Mouse (Mus musculus) stomach, embryonic 15.5 days (tissue): Measurements from ENCODE around the gene Cytip. TPM values are rescaled to one million over a fixed set of nuclear protein-coding genes. Genes with fewer than 3 reads are reported as not detected.

Experiments
- ATAC-seq: fragments of 200-750 bp; cut with Nextera tagmentation; 2 replicates; pipeline ENCODE4 v1.8.0; 2017; ENCODE audit warnings: low read depth, moderate number of reproducible peaks, moderate TSS enrichment; ENCODE audit not compliant: insufficient read depth, low FRiP score
- H3K27ac ChIP-seq: fragments of 300-500 bp; sonication (generic); 2 replicates; pipeline ENCODE4 v1.5.1; 2015; ENCODE audit warnings: mild to moderate bottlenecking, inconsistent platforms
- H3K27me3 ChIP-seq: fragments of 300-500 bp; sonication (generic); replicated peaks from 2 replicates; pipeline ENCODE4 v1.6.1; 2015; ENCODE audit warnings: inconsistent platforms
- H3K36me3 ChIP-seq: fragments of 300-500 bp; sonication (generic); 2 replicates; pipeline ENCODE4 v1.6.1; 2015; ENCODE audit warnings: inconsistent platforms
- H3K4me1 ChIP-seq: fragments of 300-500 bp; sonication (generic); 2 replicates; pipeline ENCODE4 v1.6.1; 2015; ENCODE audit warnings: inconsistent platforms
- H3K4me2 ChIP-seq: fragments of 300-500 bp; sonication (generic); 2 replicates; pipeline ENCODE4 v1.6.1; 2015; ENCODE audit warnings: mild to moderate bottlenecking, inconsistent platforms
- H3K4me3 ChIP-seq: fragments of 300-500 bp; sonication (generic); replicated peaks from 2 replicates; pipeline ENCODE4 v1.5.1; 2015; ENCODE audit warnings: inconsistent platforms
- H3K9ac ChIP-seq: fragments of 300-500 bp; sonication (generic); 2 replicates; pipeline ENCODE4 v1.6.1; 2015; ENCODE audit warnings: inconsistent platforms
- H3K9me3 ChIP-seq: fragments of 300-500 bp; sonication (generic); 2 replicates; pipeline ENCODE4 v1.6.1; 2016; ENCODE audit warnings: inconsistent platforms
- WGBS: fragments of 180-500 bp; shearing (Covaris S2); methylation state at CpG from one replicate; pipeline ENCODE4 v1.1.7; 2015; 5-methylcytosine and 5-hydroxymethylcytosine counted together
- polyA plus RNA-seq: library from polyadenylated mRNA; unstranded; fragments of >200 nt; fragmentation: Nextera tagmentation; extraction: Ambion mirVana; gene quantifications from 2 replicates; pipeline ENCODE4 v1.2.1, GENCODE M21; 2015

Cytip gene
- polyA plus RNA-seq, 1 experiment from 2014 or later = 2.2 TPM

DNA sequence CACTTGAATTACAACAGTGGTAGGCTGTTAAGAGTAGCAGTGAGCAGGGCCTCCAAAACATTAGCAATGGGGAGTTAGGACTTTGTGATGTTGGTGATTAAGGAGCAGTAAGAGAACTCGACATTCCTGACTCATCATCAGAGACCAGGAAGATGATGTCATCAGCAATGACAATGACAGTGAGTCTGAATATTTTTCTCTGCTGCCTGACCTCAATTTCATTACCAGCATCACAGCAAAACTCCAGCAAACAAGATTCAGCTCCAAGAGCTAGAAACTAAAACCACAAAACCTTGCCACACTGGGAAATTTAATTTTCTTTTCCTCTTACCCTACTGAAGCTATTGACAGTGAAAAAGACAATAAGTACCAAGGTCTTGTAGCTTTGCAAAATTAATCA lies 14.6 kb downstream of the Cytip start:
- Histone ChIP-seq H3K9ac (no peak overlapping the region), H3K9me3 (no peaks in the 10 kb centered on the region), H3K4me2 (no peak overlapping the region), H3K4me1 (no peaks in the 10 kb centered on the region), H3K27ac (no peak overlapping the region), H3K27me3 (no peaks in the 10 kb centered on the region), H3K36me3 (no peaks in the 10 kb centered on the region), H3K4me3 (no peak overlapping the region)
- ATAC-seq = no peak
- 53% methylated on average over 1 of the region's 1 CpGs for WGBS

DNA sequence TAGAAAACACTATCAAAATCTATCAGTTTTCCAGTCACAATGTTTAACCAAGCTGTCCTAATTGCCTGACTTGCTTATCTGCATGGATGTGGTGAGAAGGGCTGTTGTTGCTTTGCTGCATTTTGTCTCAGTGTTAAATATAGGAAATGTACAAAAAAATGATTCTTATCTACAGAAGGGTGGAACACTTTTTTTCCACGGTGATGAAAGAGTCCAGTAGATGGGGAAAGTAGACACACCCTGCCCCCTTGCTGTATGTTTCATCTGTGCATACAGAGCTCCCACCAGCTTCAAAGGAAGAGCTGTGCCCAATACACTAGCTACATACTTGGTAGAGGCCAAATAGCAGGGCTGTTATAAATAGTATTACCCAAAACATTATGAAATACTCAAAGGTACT lies 16.3 kb downstream of the Cytip start:
- Histone ChIP-seq H3K27ac (no peak overlapping the region), H3K4me2 (no peak overlapping the region), H3K27me3 (no peaks in the 10 kb centered on the region), H3K4me3 (no peak overlapping the region), H3K9me3 (no peaks in the 10 kb centered on the region), H3K9ac (no peak overlapping the region), H3K4me1 (no peaks in the 10 kb centered on the region), H3K36me3 (no peaks in the 10 kb centered on the region)
- WGBS = 59% methylated on average over 1 of the region's 1 CpGs
- ATAC-seq = no peak

DNA sequence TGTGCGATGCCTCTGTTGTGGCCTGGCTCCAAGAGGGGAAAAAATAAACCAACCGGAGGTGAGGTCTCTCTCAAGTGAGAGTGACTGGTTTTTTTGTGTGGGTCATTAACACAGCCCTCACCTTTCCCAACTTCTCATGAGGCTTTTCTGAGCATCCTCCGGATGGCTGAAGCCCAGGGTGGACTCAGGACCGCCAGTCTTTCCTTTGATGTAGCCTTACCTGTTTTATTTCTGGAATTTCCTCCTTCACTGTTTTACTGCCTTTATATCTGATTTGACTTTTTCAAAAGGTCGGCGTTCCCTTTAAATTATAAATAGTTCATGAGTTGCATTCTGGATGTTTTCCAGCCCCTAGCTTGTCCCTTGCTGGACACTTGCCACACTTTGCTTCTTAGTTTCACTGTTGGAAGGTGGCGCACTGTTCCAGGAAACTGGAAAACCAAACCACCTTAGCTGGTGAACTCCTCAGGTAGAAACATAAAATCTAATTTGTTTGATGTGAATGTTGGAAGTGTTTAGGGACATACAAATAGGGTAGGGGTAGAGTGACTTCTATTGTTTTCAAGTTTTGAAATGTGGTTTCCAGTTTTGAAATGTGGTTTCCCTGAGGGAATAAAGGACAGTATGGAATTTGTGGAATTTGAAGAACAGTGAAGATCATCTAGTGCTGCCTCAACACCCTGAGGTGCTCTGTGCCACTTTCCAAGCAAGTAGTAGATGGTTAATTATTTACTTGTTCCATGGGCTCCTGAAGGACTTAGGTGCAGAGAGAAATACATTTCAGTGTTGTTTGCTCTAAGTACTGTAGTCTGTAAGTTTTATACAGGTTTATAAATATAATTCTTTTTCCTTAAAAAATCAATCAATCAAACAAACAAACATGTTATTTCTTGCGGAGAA lies 19.7 kb downstream of the Cytip start:
- no peak overlapping the region for H3K27ac ChIP-seq
- no peaks in the 10 kb centered on the region for H3K9me3 ChIP-seq
- H3K4me2 ChIP-seq = no peak overlapping the region
- no peak for ATAC-seq
- no peaks in the 10 kb centered on the region for H3K27me3 ChIP-seq
- 74% methylated on average over 8 of the region's 8 CpGs for WGBS
- H3K36me3 ChIP-seq = no peaks in the 10 kb centered on the region
- no peaks in the 10 kb centered on the region for H3K4me1 ChIP-seq
- H3K4me3 ChIP-seq = no peak overlapping the region
- H3K9ac ChIP-seq = no peak overlapping the region

GRCm38 (mm10) chr2:58174476-58175286 lies 20.7 kb downstream of the Cytip start:
- H3K9ac ChIP-seq = no peak overlapping the region
- no peak overlapping the region for H3K4me2 ChIP-seq
- H3K9me3 ChIP-seq = no peaks in the 10 kb centered on the region
- H3K36me3 ChIP-seq = no peaks in the 10 kb centered on the region
- H3K27me3 ChIP-seq = no peaks in the 10 kb centered on the region
- H3K4me3 ChIP-seq = no peak overlapping the region
- 55% methylated on average over 9 of the region's 9 CpGs for WGBS
- no peaks in the 10 kb centered on the region for H3K4me1 ChIP-seq
- H3K27ac ChIP-seq = no peak overlapping the region
- no peak; the same call in 1 of the 2 replicates for ATAC-seq

- Histone ChIP-seq H3K4me1 (no peaks in the 10 kb centered on the region), H3K4me2 (no peak overlapping the region), H3K36me3 (no peaks in the 10 kb centered on the region), H3K27me3 (no peaks in the 10 kb centered on the region), H3K4me3 (no peak overlapping the region), H3K9ac (no peak overlapping the region), H3K9me3 (no peaks in the 10 kb centered on the region), H3K27ac (no peak overlapping the region)
- 82% methylated on average over 3 of the region's 3 CpGs for WGBS
- ATAC-seq = no peak
These were observed 22.4 kb downstream of the Cytip start for GRCm38 (mm10) chr2:58172963-58173362.

DNA sequence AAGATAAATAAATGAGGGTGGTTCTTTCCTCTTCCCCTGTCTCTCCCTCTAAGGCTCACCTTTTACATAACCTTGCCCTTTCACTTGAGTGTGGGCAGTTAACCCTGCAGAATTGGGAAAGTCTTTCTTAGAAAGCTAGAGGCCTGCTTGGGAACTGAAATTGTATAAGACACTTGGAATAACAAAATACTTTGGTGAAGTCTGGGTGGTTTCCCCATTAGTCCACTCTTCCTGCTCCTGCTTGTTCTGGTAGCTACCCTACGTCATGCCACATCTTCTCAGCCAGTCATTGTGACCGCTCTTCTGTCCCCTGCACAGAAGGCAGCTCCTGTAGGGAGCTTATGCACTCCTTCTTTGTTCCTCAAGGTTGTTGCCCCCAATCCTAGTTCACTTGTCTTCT lies 26.2 kb downstream of the Cytip start:
- Histone ChIP-seq H3K9me3 (no peaks in the 10 kb centered on the region), H3K36me3 (no peaks in the 10 kb centered on the region), H3K27me3 (no peaks in the 10 kb centered on the region), H3K27ac (no peak overlapping the region), H3K9ac (no peak overlapping the region), H3K4me1 (no peaks in the 10 kb centered on the region), H3K4me2 (no peak overlapping the region), H3K4me3 (no peak overlapping the region)
- WGBS = 93% methylated on average over 2 of the region's 2 CpGs
- ATAC-seq = no peak

- H3K9ac ChIP-seq = no peak overlapping the region
- no peak overlapping the region for H3K4me2 ChIP-seq
- no peak overlapping the region for H3K4me3 ChIP-seq
- H3K27me3 ChIP-seq = no peaks in the 10 kb centered on the region
- no peaks in the 10 kb centered on the region for H3K4me1 ChIP-seq
- no peak for ATAC-seq
- no peaks in the 10 kb centered on the region for H3K9me3 ChIP-seq
- H3K36me3 ChIP-seq = no peaks in the 10 kb centered on the region
- WGBS = 81% methylated on average over 3 of the region's 3 CpGs
- H3K27ac ChIP-seq = no peak overlapping the region
These were observed 27.7 kb downstream of the Cytip start for GRCm38 (mm10) chr2:58167654-58168053.

GRCm38 (mm10) chr2:58166764-58167163 lies 28.6 kb downstream of the Cytip start:
- Histone ChIP-seq H3K36me3 (no peaks in the 10 kb centered on the region), H3K27me3 (no peaks in the 10 kb centered on the region), H3K4me1 (no peaks in the 10 kb centered on the region), H3K27ac (no peak overlapping the region), H3K9me3 (no peaks in the 10 kb centered on the region), H3K4me3 (no peak overlapping the region), H3K4me2 (no peak overlapping the region), H3K9ac (no peak overlapping the region)
- WGBS = 50% methylated on average over 2 of the region's 2 CpGs
- ATAC-seq = no peak

- no peaks in the 10 kb centered on the region for H3K27me3 ChIP-seq
- no peaks in the 10 kb centered on the region for H3K4me1 ChIP-seq
- H3K4me2 ChIP-seq = no peak overlapping the region
- no peak overlapping the region for H3K27ac ChIP-seq
- H3K9ac ChIP-seq = no peak overlapping the region
- 58% methylated on average over 1 of the region's 1 CpGs for WGBS
- no peaks in the 10 kb centered on the region for H3K9me3 ChIP-seq
- H3K36me3 ChIP-seq = no peaks in the 10 kb centered on the region
- ATAC-seq = no peak
- H3K4me3 ChIP-seq = no peak overlapping the region
These were observed 31.7 kb downstream of the Cytip start for GRCm38 (mm10) chr2:58163457-58164181.

DNA sequence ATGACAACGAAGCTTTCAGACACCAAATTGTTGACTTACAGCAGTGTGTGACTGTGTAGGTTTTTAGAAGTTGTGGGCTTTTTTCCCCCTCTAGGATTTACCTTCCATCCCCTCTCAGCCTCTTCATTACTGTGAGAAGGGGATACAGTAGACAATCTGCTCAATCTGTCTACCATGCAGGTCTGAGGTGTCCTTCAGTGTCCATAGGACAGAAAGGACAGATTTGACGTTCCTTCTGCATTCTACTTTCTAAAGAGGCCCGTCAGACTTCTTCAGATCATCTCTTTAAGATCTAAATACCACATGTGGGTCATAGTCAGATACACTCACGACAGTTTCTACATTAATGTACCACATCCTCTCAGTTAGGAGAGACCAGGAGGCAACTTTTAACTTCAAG lies 33.5 kb downstream of the Cytip start:
- H3K9me3 ChIP-seq = no peaks in the 10 kb centered on the region
- no peaks in the 10 kb centered on the region for H3K27me3 ChIP-seq
- no peak for ATAC-seq
- no peaks in the 10 kb centered on the region for H3K4me1 ChIP-seq
- H3K4me2 ChIP-seq = no peak overlapping the region
- H3K36me3 ChIP-seq = no peaks in the 10 kb centered on the region
- no peak overlapping the region for H3K27ac ChIP-seq
- H3K4me3 ChIP-seq = no peak overlapping the region
- H3K9ac ChIP-seq = no peak overlapping the region
- WGBS = 76% methylated on average over 4 of the region's 4 CpGs

DNA sequence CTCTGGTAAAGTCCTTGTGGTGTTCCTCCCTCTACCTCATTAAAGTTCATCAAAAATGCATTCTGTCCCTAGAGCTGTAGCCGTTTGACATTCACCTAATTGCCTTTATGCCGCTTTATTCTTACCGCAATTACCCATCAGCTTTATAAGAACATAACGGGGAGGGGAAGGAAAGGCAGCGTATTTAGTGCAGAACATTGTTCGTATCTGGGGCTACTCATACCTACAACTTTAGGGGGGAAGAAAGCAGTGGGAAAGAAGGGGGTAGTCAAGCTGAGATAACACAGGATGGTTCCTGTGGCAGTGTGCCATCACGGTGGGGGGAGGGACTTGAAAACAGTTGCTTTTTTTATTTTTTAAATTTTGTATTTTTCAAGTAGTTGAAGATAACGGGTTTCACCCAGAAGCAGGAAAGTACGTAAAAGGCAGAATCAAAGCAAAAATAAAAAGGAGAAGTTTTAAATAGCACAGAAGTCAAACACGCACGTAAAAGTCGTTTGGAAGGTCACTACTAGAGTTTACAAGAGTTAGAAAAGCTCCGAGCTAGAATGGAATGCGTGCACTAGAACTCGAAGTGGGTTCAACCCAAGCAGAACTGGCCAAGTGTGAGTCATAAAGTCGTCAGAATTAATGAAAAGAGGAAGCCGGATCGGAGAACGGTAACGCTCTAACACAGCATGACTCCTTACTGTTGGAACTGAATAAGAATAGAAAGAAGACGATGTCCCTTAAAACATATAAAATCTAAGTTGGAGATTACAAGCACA lies 34.6 kb downstream of the Cytip start:
- Histone ChIP-seq H3K27me3 (no peaks in the 10 kb centered on the region), H3K9ac (no peak overlapping the region), H3K9me3 (no peaks in the 10 kb centered on the region), H3K4me1 (no peaks in the 10 kb centered on the region), H3K4me2 (peak overlapping the region; percentile 13; the same call in 1 of the 2 replicates), H3K36me3 (no peaks in the 10 kb centered on the region), H3K27ac (no peak overlapping the region), H3K4me3 (no peak overlapping the region)
- no peak for ATAC-seq
- WGBS = 67% methylated on average over 21 of the region's 21 CpGs
